Mouse (Mus musculus): ENCODE data around the gene Phactr1.

DNA sequence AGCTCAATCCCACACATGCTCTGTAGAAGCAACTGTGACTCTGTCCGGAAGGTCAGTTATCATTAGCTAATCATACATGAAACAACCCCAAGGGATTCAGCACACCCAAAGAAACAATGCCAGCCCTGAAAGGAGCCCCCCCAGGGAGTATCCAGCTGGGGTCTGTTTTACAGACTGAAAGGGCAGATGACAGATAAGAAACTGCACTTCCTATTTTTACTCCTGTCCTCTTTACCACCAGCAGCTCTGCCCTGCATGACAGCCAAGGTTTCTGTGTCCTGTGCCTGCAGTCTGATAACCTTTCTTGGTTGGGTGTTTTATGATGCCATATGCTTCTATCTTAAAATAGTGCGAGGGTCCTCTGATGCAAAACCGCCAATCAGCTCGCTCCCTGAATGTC lies 225.4 kb downstream of the Phactr1 start:
- no peak for TF ChIP-seq CTCF (IDR thresholded peaks at IDR 0.05; ENCODE audit: low read depth, low read length)
- TF ChIP-seq POLR2AphosphoS5 (IDR thresholded peaks at IDR 0.05; ENCODE audit: insufficient replicate concordance, low read depth, low read length): no peak
- TF ChIP-seq GATA2 (IDR thresholded peaks at IDR 0.05; ENCODE audit: borderline replicate concordance, low read depth, low read length): no peak
- TF ChIP-seq TAL1 (conservative IDR thresholded peaks at IDR 0.05; ENCODE audit: low read depth, low read length): no peak
